Mouse (Mus musculus) limb, embryonic 13.5 days (tissue): Measurements from ENCODE around the gene Cdk5rap1. TPM values are rescaled to one million over a fixed set of nuclear protein-coding genes. Genes with fewer than 3 reads are reported as not detected.
A peak's percentile ranks its signal among the peaks of the same experiment; 100 is the strongest.

Experiments used
- ATAC-seq: fragments of 200-750 bp; cut with Nextera tagmentation; 2 replicates; pipeline ENCODE4 v1.8.0; 2017; ENCODE audit warnings: low read depth, moderate number of reproducible peaks, moderate TSS enrichment; ENCODE audit not compliant: low FRiP score
- H3K27ac ChIP-seq: fragments of 300-500 bp; sonication (generic); 2 replicates; pipeline ENCODE4 v1.5.1; 2015; ENCODE audit warnings: inconsistent platforms, mild to moderate bottlenecking, moderate library complexity
- H3K27me3 ChIP-seq: fragments of 300-500 bp; sonication (generic); 2 replicates; pipeline ENCODE4 v1.6.1; 2015; ENCODE audit warnings: mild to moderate bottlenecking, inconsistent platforms
- H3K36me3 ChIP-seq: fragments of 300-500 bp; sonication (generic); 2 replicates; pipeline ENCODE4 v1.6.1; 2015; ENCODE audit warnings: inconsistent platforms, mild to moderate bottlenecking, moderate library complexity
- H3K4me1 ChIP-seq: fragments of 300-500 bp; sonication (generic); 2 replicates; pipeline ENCODE4 v1.6.1; 2015; ENCODE audit warnings: inconsistent platforms
- H3K4me2 ChIP-seq: fragments of 300-500 bp; sonication (generic); replicated peaks from 2 replicates; pipeline ENCODE4 v1.6.1; 2015; ENCODE audit warnings: inconsistent platforms, mild to moderate bottlenecking, moderate library complexity
- H3K4me3 ChIP-seq: fragments of 300-500 bp; sonication (generic); 2 replicates; pipeline ENCODE4 v1.5.1; 2015; ENCODE audit warnings: moderate library complexity, mild to moderate bottlenecking, inconsistent platforms
- H3K9ac ChIP-seq: fragments of 300-500 bp; sonication (generic); 2 replicates; pipeline ENCODE4 v1.6.1; 2015; ENCODE audit warnings: mild to moderate bottlenecking, inconsistent platforms
- H3K9me3 ChIP-seq: fragments of 300-500 bp; sonication (generic); 2 replicates; pipeline ENCODE4 v1.6.1; 2016; ENCODE audit warnings: inconsistent platforms
- WGBS: fragments of 180-500 bp; shearing (Covaris S2); methylation state at CpG from one replicate; pipeline ENCODE4 v1.1.7; 2015; 5-methylcytosine and 5-hydroxymethylcytosine counted together
- polyA plus RNA-seq: library from polyadenylated mRNA; unstranded; fragments of >200 nt; fragmentation: Nextera tagmentation; extraction: Ambion mirVana; gene quantifications from 2 replicates; pipeline ENCODE4 v1.2.1, GENCODE M21; 2015

Cdk5rap1 gene
- polyA plus RNA-seq, 1 experiment from 2014 or later, result 19.6 TPM

DNA sequence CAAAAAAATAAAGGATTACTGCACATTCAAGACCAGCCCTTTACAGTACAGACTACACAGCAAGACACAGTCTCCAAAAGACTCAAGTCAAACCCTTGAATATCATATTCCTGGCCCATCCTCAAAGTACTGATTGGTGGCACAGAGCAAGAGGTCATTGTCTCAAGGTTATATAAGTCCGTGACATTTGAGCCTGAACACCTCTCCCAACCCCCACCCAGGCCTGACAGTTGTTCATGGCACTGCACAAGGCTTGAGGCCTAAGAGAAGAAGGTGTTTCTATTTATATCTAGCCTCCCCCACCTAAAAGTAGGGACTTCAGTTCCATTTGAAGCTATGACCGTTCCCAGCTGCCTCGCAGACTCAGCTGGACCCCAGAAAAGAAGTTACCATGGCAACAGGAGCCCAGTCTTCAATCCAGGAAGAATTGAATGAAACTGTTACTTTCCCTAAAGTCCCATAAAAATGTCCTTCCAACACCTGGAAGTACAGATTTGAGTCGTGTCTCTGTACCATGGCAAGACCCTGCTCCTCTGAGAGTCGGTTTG lies 32.7 kb upstream of the Cdk5rap1 start:
- Histone ChIP-seq H3K9ac (no peak overlapping the region), H3K27ac (peak overlapping the region; percentile 15; the same call in 1 of the 2 replicates), H3K4me2 (peak overlapping the region; percentile 32), H3K4me1 (peaks cover 40% of the 10 kb centered on the region), H3K9me3 (no peaks in the 10 kb centered on the region), H3K36me3 (no peaks in the 10 kb centered on the region), H3K4me3 (no peak overlapping the region), H3K27me3 (peaks cover 17% of the 10 kb centered on the region; the same call in 1 of the 2 replicates)
- 27% methylated on average over 5 of the region's 5 CpGs for WGBS
- no peak for ATAC-seq

DNA sequence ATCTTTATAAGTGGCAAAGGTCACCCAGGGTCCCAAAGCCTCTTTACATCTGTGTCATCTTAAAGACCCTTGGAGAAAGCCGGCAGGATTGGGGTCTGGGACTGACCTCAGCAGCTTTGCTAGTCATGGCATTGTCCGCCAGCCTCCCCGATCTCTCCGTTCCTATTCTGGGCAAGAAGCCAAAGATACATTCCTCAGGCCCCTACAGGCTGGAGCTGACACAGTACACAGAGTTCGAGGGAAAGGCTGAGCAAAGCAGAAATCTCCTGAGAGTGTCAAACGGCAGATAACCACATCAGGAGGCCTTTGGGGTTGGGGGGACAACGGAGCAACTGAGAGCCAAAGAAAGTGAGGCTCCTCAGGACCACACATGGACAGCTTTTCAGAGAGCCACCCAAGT lies 30.0 kb upstream of the Cdk5rap1 start:
- Histone ChIP-seq H3K36me3 (no peaks in the 10 kb centered on the region), H3K9ac (0 out of 2 replicates have a peak overlapping the region, but pooled peaks have one; percentile 35), H3K27me3 (peaks cover 9% of the 10 kb centered on the region; the same call in 1 of the 2 replicates), H3K27ac (no peak overlapping the region; the same call in 1 of the 2 replicates), H3K4me1 (peaks cover 44% of the 10 kb centered on the region), H3K4me3 (no peak overlapping the region), H3K4me2 (no peak overlapping the region; the same call in 1 of the 2 replicates), H3K9me3 (no peaks in the 10 kb centered on the region)
- 13% methylated on average over 7 of the region's 7 CpGs for WGBS
- ATAC-seq, result peak; percentile 68; the same call in 1 of the 2 replicates

DNA sequence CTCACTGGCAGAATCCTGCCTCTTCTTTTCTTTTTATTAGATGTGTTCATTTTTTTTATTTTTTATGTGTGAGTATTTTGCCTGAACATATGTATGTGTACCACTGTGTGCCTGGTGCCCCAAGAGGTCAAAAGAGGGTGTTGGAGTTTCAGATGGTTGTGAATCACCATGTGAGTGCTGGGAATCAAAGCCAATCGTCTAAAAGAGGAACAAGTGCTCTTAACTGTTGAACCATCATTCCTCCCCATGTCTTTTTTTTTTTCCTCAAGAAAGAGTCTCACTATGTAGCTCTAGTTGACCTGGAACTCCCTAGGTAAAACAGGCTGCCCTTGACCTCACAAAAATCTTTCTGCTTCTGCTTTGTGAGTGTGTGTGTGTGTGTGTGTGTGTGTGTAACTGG lies 29.2 kb upstream of the Cdk5rap1 start:
- 52% methylated on average over 1 of the region's 1 CpGs for WGBS
- no peak for ATAC-seq
- no peak overlapping the region for H3K9ac ChIP-seq
- H3K27ac ChIP-seq, result no peak overlapping the region
- no peaks in the 10 kb centered on the region for H3K9me3 ChIP-seq
- H3K4me1 ChIP-seq, result peaks cover 39% of the 10 kb centered on the region
- H3K27me3 ChIP-seq, result peaks cover 5% of the 10 kb centered on the region; the same call in 1 of the 2 replicates
- no peak overlapping the region for H3K4me3 ChIP-seq
- H3K4me2 ChIP-seq, result no peak overlapping the region
- H3K36me3 ChIP-seq, result no peaks in the 10 kb centered on the region

DNA sequence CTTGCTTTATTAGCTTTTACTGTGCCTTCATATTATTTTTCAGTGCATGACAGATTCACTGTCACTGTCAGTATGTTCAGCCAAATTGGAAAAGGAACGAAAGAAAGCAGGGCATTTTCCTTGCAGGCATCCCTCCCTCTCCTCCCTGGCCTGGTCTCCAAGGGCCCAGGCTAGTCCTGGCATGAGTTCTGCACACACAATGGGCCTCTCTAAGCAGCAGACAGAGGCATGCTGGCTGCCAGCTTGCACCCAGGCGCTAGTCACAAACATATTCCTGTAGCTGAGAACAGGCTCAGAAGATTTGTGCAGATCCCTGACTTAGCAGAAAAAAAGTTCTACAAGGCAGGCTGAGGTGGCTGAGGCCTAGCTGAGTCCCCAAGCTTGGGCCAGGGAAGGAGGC lies 26.5 kb upstream of the Cdk5rap1 start:
- no peaks in the 10 kb centered on the region for H3K9me3 ChIP-seq
- ATAC-seq, result no peak

DNA sequence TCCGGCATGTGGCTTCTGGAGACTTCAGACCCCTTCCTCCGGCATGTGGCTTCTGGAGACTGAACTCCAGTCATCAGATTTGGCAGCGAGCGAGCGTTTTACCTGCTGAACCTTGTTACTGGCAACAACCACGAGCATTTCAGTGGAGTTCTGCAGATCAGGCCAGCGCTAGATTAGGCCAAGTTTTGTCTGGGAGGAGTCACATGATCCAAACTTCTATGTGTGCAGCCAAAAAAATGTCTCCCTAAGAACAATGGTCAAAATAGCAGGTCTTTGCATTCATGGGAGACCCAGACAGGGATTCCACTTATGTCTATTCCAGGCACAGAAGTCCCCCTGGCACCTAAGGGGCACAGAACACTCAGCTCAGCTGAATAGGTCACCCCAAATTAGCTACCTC lies 25.5 kb upstream of the Cdk5rap1 start:
- H3K9ac ChIP-seq, result no peak overlapping the region
- no peak for ATAC-seq
- no peak overlapping the region for H3K4me2 ChIP-seq
- H3K27me3 ChIP-seq, result no peaks in the 10 kb centered on the region
- H3K9me3 ChIP-seq, result no peaks in the 10 kb centered on the region
- peaks cover 14% of the 10 kb centered on the region for H3K4me1 ChIP-seq
- no peak overlapping the region for H3K4me3 ChIP-seq
- no peak overlapping the region for H3K27ac ChIP-seq
- H3K36me3 ChIP-seq, result no peaks in the 10 kb centered on the region
- 81% methylated on average over 7 of the region's 7 CpGs for WGBS

More for the DNA sequence above, 26.5 kb upstream of the Cdk5rap1 start:
- no peak overlapping the region for H3K4me2 ChIP-seq
- H3K27me3 ChIP-seq, result no peaks in the 10 kb centered on the region
- H3K4me1 ChIP-seq, result peaks cover 18% of the 10 kb centered on the region
- no peak overlapping the region for H3K4me3 ChIP-seq
- 81% methylated on average over 2 of the region's 2 CpGs for WGBS
- no peaks in the 10 kb centered on the region for H3K36me3 ChIP-seq
- H3K27ac ChIP-seq, result no peak overlapping the region
- H3K9ac ChIP-seq, result no peak overlapping the region

DNA sequence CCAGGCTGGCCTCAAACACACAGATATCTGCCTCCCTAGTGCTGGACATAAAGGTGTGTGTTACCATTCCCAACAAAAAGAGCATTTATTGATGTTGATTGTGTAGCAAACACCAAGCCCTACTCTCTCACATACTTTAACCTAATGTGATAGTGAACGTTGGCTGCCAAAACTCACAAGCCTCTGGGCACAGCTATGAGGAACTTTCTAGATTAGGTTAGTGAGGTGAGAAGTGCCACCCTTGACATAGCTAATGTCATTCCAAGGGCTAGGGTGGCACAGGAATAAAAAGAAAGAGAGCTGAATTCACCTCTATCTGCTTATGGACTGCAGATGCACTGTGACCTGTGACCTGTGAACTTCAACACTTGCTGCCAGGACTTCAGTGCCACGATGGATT lies 23.7 kb upstream of the Cdk5rap1 start:
- Histone ChIP-seq H3K4me3 (no peak overlapping the region), H3K27ac (no peak overlapping the region), H3K9ac (no peak overlapping the region), H3K27me3 (no peaks in the 10 kb centered on the region), H3K4me2 (no peak overlapping the region), H3K4me1 (0 out of 2 replicates have a peak, but pooled peaks cover 5% of the 10 kb centered on the region), H3K36me3 (no peaks in the 10 kb centered on the region), H3K9me3 (no peaks in the 10 kb centered on the region)
- no peak for ATAC-seq
- 81% methylated on average over 2 of the region's 2 CpGs for WGBS

DNA sequence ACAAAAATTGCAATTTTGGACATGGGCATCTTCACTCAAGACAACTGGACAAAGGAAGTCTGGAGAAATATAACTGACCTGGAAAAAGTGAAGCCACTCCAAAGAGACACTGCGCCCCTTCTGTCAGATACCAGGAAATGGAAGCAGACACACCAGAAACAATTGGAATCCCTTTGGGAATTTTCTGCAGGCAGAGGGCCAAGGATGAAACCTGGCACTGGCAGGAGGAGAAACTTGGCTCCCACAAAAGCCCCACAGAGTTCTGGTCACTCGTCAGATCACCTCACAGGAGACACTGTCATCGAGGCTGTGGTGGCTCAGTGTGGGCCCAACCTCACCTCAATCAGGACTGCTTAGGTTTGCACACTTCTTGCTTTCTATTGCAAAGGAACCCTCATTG lies 21.8 kb upstream of the Cdk5rap1 start:
- no peak overlapping the region for H3K27ac ChIP-seq
- no peaks in the 10 kb centered on the region for H3K36me3 ChIP-seq
- no peak overlapping the region for H3K4me2 ChIP-seq
- no peak overlapping the region for H3K9ac ChIP-seq
- H3K27me3 ChIP-seq, result no peaks in the 10 kb centered on the region
- H3K4me1 ChIP-seq, result peaks cover 8% of the 10 kb centered on the region; the same call in 1 of the 2 replicates
- H3K4me3 ChIP-seq, result no peak overlapping the region
- H3K9me3 ChIP-seq, result no peaks in the 10 kb centered on the region
- no peak for ATAC-seq
- WGBS, result 84% methylated on average over 3 of the region's 3 CpGs

DNA sequence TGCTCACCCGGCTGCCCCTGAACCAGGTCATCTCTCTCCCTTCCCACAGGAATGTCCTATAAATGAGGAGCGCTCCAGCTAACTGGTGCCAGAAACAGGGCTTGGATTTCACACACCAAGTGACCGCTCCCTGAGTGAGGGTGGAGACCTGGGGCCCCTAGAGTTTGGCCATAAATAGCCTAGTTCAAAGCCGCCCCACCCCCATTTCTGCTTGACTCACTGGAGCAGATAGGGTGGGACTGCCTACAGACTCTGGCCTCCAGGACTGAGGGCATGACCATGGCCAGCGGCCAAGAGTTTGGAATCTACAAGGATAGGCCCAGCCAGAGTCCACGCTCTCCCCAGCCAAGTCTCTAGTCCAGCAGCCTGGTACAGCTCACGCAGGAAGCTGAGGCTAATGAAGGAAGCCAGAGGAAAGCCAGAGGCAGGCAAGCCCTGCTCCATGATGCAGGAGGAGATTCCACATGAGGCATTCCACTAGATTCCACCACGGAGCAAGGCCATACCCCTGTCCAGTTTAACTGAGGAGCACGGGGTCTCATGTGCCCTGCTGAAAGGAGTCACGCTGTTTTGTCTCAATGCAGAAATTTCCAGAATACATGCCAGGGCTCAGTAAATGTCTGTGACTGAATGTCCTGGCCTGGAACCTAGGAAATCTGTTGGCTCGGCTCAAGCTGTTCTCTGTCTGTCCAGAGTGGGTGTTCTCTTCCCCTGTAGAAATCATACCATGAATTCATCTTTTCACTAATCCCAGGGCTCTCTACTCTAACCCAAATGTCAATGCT lies 17.6 kb upstream of the Cdk5rap1 start:
- WGBS, result 75% methylated on average over 11 of the region's 11 CpGs
- no peaks in the 10 kb centered on the region for H3K36me3 ChIP-seq
- no peak overlapping the region for H3K4me3 ChIP-seq
- no peak overlapping the region for H3K27ac ChIP-seq
- no peak for ATAC-seq
- H3K4me1 ChIP-seq, result peaks cover 4% of the 10 kb centered on the region; the same call in 1 of the 2 replicates
- no peaks in the 10 kb centered on the region for H3K27me3 ChIP-seq
- H3K9ac ChIP-seq, result no peak overlapping the region
- no peak overlapping the region for H3K4me2 ChIP-seq
- no peaks in the 10 kb centered on the region for H3K9me3 ChIP-seq

DNA sequence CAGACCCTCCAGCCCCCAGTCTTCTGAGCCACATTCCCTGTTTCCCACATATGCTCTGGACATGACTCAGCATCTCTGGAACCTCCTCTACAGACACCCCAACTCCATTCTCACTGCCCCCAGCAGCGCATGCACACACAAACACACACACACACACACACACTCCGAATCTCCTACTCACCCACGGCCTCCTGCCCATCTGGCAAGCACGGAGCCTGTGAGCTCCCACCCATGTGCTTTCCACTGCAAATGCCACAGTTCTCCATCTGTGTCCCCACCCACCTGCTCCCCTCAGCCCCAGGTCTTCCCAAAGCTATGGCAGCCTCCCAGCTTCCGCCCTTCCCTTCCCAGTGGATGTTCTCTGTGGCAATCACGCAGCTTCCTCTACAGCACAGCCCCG lies 6.3 kb upstream of the Cdk5rap1 start:
- Histone ChIP-seq H3K36me3 (no peaks in the 10 kb centered on the region; the same call in 1 of the 2 replicates), H3K4me3 (no peak overlapping the region), H3K27me3 (no peaks in the 10 kb centered on the region), H3K27ac (no peak overlapping the region), H3K4me2 (no peak overlapping the region), H3K9ac (no peak overlapping the region), H3K9me3 (no peaks in the 10 kb centered on the region), H3K4me1 (no peaks in the 10 kb centered on the region)
- no peak for ATAC-seq
- WGBS, result 85% methylated on average over 7 of the region's 7 CpGs

DNA sequence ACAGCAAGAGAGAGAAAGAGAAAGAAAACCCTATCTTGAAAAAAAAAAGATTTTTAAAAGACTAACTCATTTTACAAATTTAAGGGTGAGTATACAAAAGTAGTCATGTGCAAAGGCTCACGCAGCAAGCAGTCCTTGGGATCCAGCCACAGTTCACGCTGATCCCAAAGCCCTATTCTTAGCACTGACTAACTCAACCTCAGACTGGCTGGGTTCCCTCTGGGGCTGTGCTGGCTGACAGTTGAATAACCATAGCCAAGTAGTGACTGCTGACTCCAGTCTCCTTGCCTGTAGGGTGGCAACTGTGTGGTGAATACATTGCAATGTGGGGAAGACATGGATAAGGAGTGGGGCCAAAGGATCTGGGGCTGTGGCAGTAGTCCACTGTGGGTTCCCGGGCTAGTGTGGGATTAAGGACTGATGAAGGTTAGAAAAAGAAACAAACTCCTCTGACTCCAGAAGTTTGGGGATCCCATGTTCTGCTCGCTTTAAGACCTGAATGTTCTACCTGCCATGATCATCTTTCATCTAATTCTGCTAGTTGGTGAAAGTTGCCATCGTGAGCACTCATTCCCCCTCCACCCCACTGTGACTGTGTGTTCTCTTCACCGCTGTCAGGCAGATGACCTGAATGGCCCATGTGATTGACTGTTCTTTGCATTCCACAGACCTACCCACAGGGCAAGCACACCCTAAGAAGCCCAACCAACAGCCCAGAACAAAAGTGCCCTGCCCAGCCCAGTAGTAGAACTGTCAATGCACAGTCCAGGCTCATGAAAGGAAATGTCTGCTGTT lies 2.2 kb upstream of the Cdk5rap1 start:
- no peak for ATAC-seq
- H3K27ac ChIP-seq, result no peak overlapping the region
- H3K9me3 ChIP-seq, result no peaks in the 10 kb centered on the region
- H3K4me2 ChIP-seq, result no peak overlapping the region
- H3K4me1 ChIP-seq, result peaks cover 4% of the 10 kb centered on the region; the same call in 1 of the 2 replicates
- H3K27me3 ChIP-seq, result no peaks in the 10 kb centered on the region
- peaks cover 6% of the 10 kb centered on the region for H3K36me3 ChIP-seq
- H3K9ac ChIP-seq, result no peak overlapping the region
- no peak overlapping the region for H3K4me3 ChIP-seq
- WGBS, result 81% methylated on average over 6 of the region's 6 CpGs

DNA sequence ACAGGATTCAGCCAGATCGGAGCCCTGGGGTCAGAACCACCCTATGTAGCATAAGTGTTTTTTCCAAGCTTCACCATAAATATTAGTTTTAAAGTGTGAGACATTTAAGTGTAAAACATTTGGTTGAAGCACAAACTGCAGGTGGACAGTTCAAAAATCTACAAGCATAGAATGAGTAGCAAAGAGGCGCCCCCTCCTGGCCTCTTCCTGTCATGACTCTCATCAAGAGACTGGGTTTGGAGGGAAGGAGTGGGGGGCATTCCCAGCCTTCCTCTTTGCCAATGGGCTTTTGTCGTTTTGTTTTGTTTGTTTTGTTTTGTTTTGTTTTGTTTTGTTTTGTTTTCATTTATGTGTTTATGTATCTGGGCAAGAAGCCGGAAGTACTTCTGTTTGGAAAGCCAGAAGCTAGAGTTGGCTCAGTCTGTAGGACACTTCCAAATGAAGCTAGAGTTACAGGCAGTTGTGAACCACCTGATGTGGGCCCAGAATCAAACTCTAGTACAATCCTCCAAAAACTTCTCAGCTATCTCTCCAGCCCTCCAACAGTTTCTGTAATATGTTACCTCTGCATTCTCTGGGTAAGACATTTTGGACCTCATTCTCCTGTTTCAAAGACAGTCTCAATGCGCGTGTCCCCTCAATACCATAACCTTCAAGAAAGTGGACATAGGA lies 1.3 kb upstream of the Cdk5rap1 start:
- no peak for ATAC-seq
- Histone ChIP-seq H3K4me1 (peaks cover 4% of the 10 kb centered on the region; the same call in 1 of the 2 replicates), H3K27me3 (no peaks in the 10 kb centered on the region), H3K4me3 (no peak overlapping the region), H3K36me3 (peaks cover 14% of the 10 kb centered on the region), H3K27ac (no peak overlapping the region), H3K4me2 (no peak overlapping the region), H3K9me3 (no peaks in the 10 kb centered on the region), H3K9ac (no peak overlapping the region)
- 54% methylated on average over 6 of the region's 6 CpGs for WGBS
